In the genomic region with DNA sequence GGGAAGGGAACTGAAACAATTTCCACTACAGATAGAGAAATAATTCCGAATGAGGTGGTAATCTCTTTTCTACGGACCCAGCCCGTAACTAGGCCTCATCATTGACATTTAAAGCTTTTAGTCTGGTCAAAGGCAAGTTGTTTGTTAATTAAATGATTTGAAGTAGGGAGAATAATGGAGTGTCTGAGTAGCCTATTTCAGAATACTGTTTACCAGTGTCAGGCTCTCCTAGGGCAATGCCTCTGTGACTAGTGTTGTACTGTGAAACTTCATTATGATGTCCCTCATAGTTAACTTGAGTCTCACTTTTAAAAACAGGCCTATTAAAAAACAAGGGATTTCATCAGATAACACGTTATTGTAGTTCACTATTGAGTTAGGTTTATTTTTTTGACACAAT, we compare ENCODE assay signal across 8 mouse cellular contexts. TPM values are rescaled to one million over a fixed set of nuclear protein-coding genes. Genes with fewer than 3 reads are reported as not detected.
A peak's percentile ranks its signal among the peaks of the same experiment; 100 is the strongest.
DNase-seq lines count a peak whose midpoint lies in the region; ATAC-seq and TF ChIP-seq lines count a peak whose summit lies in the region.

No protein-coding gene starts in this region.

- peak overlapping the region; percentile 82 for H3K4me2 ChIP-seq in lung, embryonic 14.5 days
- peak overlapping the region; percentile 67 for H3K4me2 ChIP-seq in embryonic facial prominence, embryonic 13.5 days
- H3K4me2 ChIP-seq in intestine, embryonic 15.5 days (replicated peaks): peak overlapping the region; percentile 77
- peak overlapping the region; percentile 65 for H3K4me2 ChIP-seq in neural tube, embryonic 15.5 days

- ATAC-seq in lung, embryonic 14.5 days (ENCODE audit: insufficient read depth): no peak
- ATAC-seq in embryonic facial prominence, embryonic 13.5 days (ENCODE audit: insufficient number of reproducible peaks, insufficient read depth, low FRiP score, low TSS enrichment, low read depth): no peak
- no peak for ATAC-seq in intestine, embryonic 15.5 days
- no peak for ATAC-seq in neural tube, embryonic 15.5 days (ENCODE audit: low FRiP score)

- no peaks in the 10 kb centered on the region for H3K9me3 ChIP-seq in lung, embryonic 14.5 days (ENCODE audit: low read depth, low read length)
- no peaks in the 10 kb centered on the region for H3K9me3 ChIP-seq in embryonic facial prominence, embryonic 13.5 days
- no peaks in the 10 kb centered on the region for H3K9me3 ChIP-seq in intestine, embryonic 15.5 days
- H3K9me3 ChIP-seq in neural tube, embryonic 15.5 days (replicated peaks): no peaks in the 10 kb centered on the region

- H3K27me3 ChIP-seq in lung, embryonic 14.5 days (ENCODE audit: insufficient read depth, low read length): no peaks in the 10 kb centered on the region
- H3K27me3 ChIP-seq in embryonic facial prominence, embryonic 13.5 days: no peaks in the 10 kb centered on the region
- H3K27me3 ChIP-seq in intestine, embryonic 15.5 days (replicated peaks): no peaks in the 10 kb centered on the region
- no peaks in the 10 kb centered on the region for H3K27me3 ChIP-seq in neural tube, embryonic 15.5 days (replicated peaks)

- WGBS in lung, embryonic 14.5 days: 0% methylated on average over 4 of the region's 4 CpGs
- 0% methylated on average over 4 of the region's 4 CpGs for WGBS in embryonic facial prominence, embryonic 13.5 days
- WGBS in intestine, embryonic 15.5 days: 1% methylated on average over 4 of the region's 4 CpGs
- WGBS in neural tube, embryonic 15.5 days: 1% methylated on average over 4 of the region's 4 CpGs

- peak overlapping the region; percentile 99 for H3K27ac ChIP-seq in lung, embryonic 14.5 days (ENCODE audit: low read depth)
- peak overlapping the region; percentile 99 for H3K27ac ChIP-seq in embryonic facial prominence, embryonic 13.5 days
- peak overlapping the region; percentile 97 for H3K27ac ChIP-seq in intestine, embryonic 15.5 days
- peak overlapping the region; percentile 98 for H3K27ac ChIP-seq in neural tube, embryonic 15.5 days (replicated peaks)

- H3K9ac ChIP-seq in lung, embryonic 14.5 days: peak overlapping the region; percentile 97
- peak overlapping the region; percentile 94 for H3K9ac ChIP-seq in embryonic facial prominence, embryonic 13.5 days
- peak overlapping the region; percentile 92 for H3K9ac ChIP-seq in intestine, embryonic 15.5 days
- H3K9ac ChIP-seq in neural tube, embryonic 15.5 days (replicated peaks): peak overlapping the region; percentile 89

- H3K4me1 ChIP-seq in lung, embryonic 14.5 days (ENCODE audit: insufficient read depth): 0 out of 2 replicates have a peak, but pooled peaks cover 6% of the 10 kb centered on the region
- H3K4me1 ChIP-seq in embryonic facial prominence, embryonic 13.5 days: peaks cover 15% of the 10 kb centered on the region
- H3K4me1 ChIP-seq in intestine, embryonic 15.5 days (replicated peaks): 0 out of 2 replicates have a peak, but pooled peaks cover 3% of the 10 kb centered on the region
- peaks cover 21% of the 10 kb centered on the region for H3K4me1 ChIP-seq in neural tube, embryonic 15.5 days

- peak; percentile 20 for DNase-seq in lung, embryonic 14.5 days
- no peak for DNase-seq in lung, postnatal 14 days
- no peak for DNase-seq in adrenal gland, postnatal 4 days (ENCODE audit: low spot score in 2 of 2)
- no peak for DNase-seq in gastrocnemius, adult 18-20 months (ENCODE audit: low spot score)
- DNase-seq in gastrocnemius, postnatal 10 days: no peak

- H3K36me3 ChIP-seq in lung, embryonic 14.5 days (ENCODE audit: insufficient read depth): no peaks in the 10 kb centered on the region
- H3K36me3 ChIP-seq in embryonic facial prominence, embryonic 13.5 days: no peaks in the 10 kb centered on the region
- no peaks in the 10 kb centered on the region for H3K36me3 ChIP-seq in intestine, embryonic 15.5 days
- H3K36me3 ChIP-seq in neural tube, embryonic 15.5 days: no peaks in the 10 kb centered on the region

- H3K4me3 ChIP-seq in lung, embryonic 14.5 days (ENCODE audit: low read depth, low read length): peak overlapping the region; percentile 92
- peak overlapping the region; percentile 94 for H3K4me3 ChIP-seq in embryonic facial prominence, embryonic 13.5 days
- peak overlapping the region; percentile 77 for H3K4me3 ChIP-seq in intestine, embryonic 15.5 days (replicated peaks)
- peak overlapping the region; percentile 92 for H3K4me3 ChIP-seq in neural tube, embryonic 15.5 days (replicated peaks)

- no peak for TF ChIP-seq CTCF in lung, embryonic 14.5 days (IDR thresholded peaks at IDR 0.05; ENCODE audit: low read depth)

RNA-seq across cellular contexts. Expression of a gene that starts 1.1 kb away (rescaled TPM):
- polyA plus RNA-seq in lung, embryonic 14.5 days (2014; fragmentation: Nextera tagmentation; extraction: Ambion mirVana): 132 TPM in 2 replicates
- 207 and 213 TPM in 2 replicates for polyA plus RNA-seq in embryonic facial prominence, embryonic 13.5 days (2015; fragmentation: Nextera tagmentation; extraction: Ambion mirVana)
- 150 and 155 TPM in 2 replicates for polyA plus RNA-seq in intestine, embryonic 15.5 days (2015; fragmentation: Nextera tagmentation; extraction: Ambion mirVana)
- polyA plus RNA-seq in neural tube, embryonic 15.5 days (2015; fragmentation: Nextera tagmentation; extraction: Ambion mirVana): 200 and 217 TPM in 2 replicates
- 10 to 100 TPM; 84.9 to 85.8 TPM for total RNA-seq in adrenal gland, postnatal 4 days (2021)
- total RNA-seq in gastrocnemius, adult 18-20 months (2021): 10 to 100 TPM; 61.4 to 72.0 TPM
- total RNA-seq in gastrocnemius, postnatal 10 days (2021): 10 to 100 TPM; 76.8 to 81.2 TPM

RNA-seq across cellular contexts. Expression of a gene that starts 1.1 kb away (rescaled TPM):
- polyA plus RNA-seq in lung, embryonic 14.5 days (2014; fragmentation: Nextera tagmentation; extraction: Ambion mirVana): 83.0 and 91.2 TPM in 2 replicates
- 102 and 117 TPM in 2 replicates for polyA plus RNA-seq in embryonic facial prominence, embryonic 13.5 days (2015; fragmentation: Nextera tagmentation; extraction: Ambion mirVana)
- 115 and 124 TPM in 2 replicates for polyA plus RNA-seq in intestine, embryonic 15.5 days (2015; fragmentation: Nextera tagmentation; extraction: Ambion mirVana)
- 187 and 197 TPM in 2 replicates for polyA plus RNA-seq in neural tube, embryonic 15.5 days (2015; fragmentation: Nextera tagmentation; extraction: Ambion mirVana)
- total RNA-seq in adrenal gland, postnatal 4 days (2021): 100 to 1,000 TPM; 115 to 117 TPM
- 10 to 100 TPM; 29.6 to 39.0 TPM for total RNA-seq in gastrocnemius, adult 18-20 months (2021)
- 10 to 100 TPM; 45.5 to 49.0 TPM for total RNA-seq in gastrocnemius, postnatal 10 days (2021)

RNA-seq across cellular contexts. Expression of a gene that starts 45.5 kb away (rescaled TPM):
- polyA plus RNA-seq in lung, embryonic 14.5 days (2014; fragmentation: Nextera tagmentation; extraction: Ambion mirVana): not detected in 2 replicates
- not detected in 2 replicates for polyA plus RNA-seq in embryonic facial prominence, embryonic 13.5 days (2015; fragmentation: Nextera tagmentation; extraction: Ambion mirVana)
- polyA plus RNA-seq in intestine, embryonic 15.5 days (2015; fragmentation: Nextera tagmentation; extraction: Ambion mirVana): not detected in 2 replicates
- 1.1 TPM in 1 of 2 replicates, not detected in the other for polyA plus RNA-seq in neural tube, embryonic 15.5 days (2015; fragmentation: Nextera tagmentation; extraction: Ambion mirVana)
- not detected for total RNA-seq in adrenal gland, postnatal 4 days (2021)
- total RNA-seq in gastrocnemius, adult 18-20 months (2021): not detected
- 1 to 10 TPM; 1.3 to 3.7 TPM for total RNA-seq in gastrocnemius, postnatal 10 days (2021)
